Mouse (Mus musculus): ENCODE data around the gene Atxn7l1.

GRCm38 (mm10) chr12:33153131-33153530, 5.6 kb downstream of the Atxn7l1 start:
- TF ChIP-seq CTCF (IDR thresholded peaks at IDR 0.05; ENCODE audit: insufficient read depth, low read length) (no peak), POLR2A (IDR thresholded peaks at IDR 0.05; ENCODE audit: borderline replicate concordance, extremely low read depth, low read depth, low read length) (no peak)

Measured in lung, adult 2 months (tissue).